Mouse (Mus musculus) stomach, embryonic 15.5 days (tissue): ENCODE results near the gene Bcl9. TPM values are rescaled to one million over a fixed set of nuclear protein-coding genes. Genes with fewer than 3 reads are reported as not detected.
A peak's percentile ranks its signal among the peaks of the same experiment; 100 is the strongest.

Source experiments
- ATAC-seq: fragments of 200-750 bp; cut with Nextera tagmentation; 2 replicates; pipeline ENCODE4 v1.8.0; 2017; ENCODE audit warnings: low read depth, moderate number of reproducible peaks, moderate TSS enrichment; ENCODE audit not compliant: insufficient read depth, low FRiP score
- H3K27ac ChIP-seq: fragments of 300-500 bp; sonication (generic); 2 replicates; pipeline ENCODE4 v1.5.1; 2015; ENCODE audit warnings: mild to moderate bottlenecking, inconsistent platforms
- H3K27me3 ChIP-seq: fragments of 300-500 bp; sonication (generic); replicated peaks from 2 replicates; pipeline ENCODE4 v1.6.1; 2015; ENCODE audit warnings: inconsistent platforms
- H3K36me3 ChIP-seq: fragments of 300-500 bp; sonication (generic); 2 replicates; pipeline ENCODE4 v1.6.1; 2015; ENCODE audit warnings: inconsistent platforms
- H3K4me1 ChIP-seq: fragments of 300-500 bp; sonication (generic); 2 replicates; pipeline ENCODE4 v1.6.1; 2015; ENCODE audit warnings: inconsistent platforms
- H3K4me2 ChIP-seq: fragments of 300-500 bp; sonication (generic); 2 replicates; pipeline ENCODE4 v1.6.1; 2015; ENCODE audit warnings: mild to moderate bottlenecking, inconsistent platforms
- H3K4me3 ChIP-seq: fragments of 300-500 bp; sonication (generic); replicated peaks from 2 replicates; pipeline ENCODE4 v1.5.1; 2015; ENCODE audit warnings: inconsistent platforms
- H3K9ac ChIP-seq: fragments of 300-500 bp; sonication (generic); 2 replicates; pipeline ENCODE4 v1.6.1; 2015; ENCODE audit warnings: inconsistent platforms
- H3K9me3 ChIP-seq: fragments of 300-500 bp; sonication (generic); 2 replicates; pipeline ENCODE4 v1.6.1; 2016; ENCODE audit warnings: inconsistent platforms
- WGBS: fragments of 180-500 bp; shearing (Covaris S2); methylation state at CpG from one replicate; pipeline ENCODE4 v1.1.7; 2015; 5-methylcytosine and 5-hydroxymethylcytosine counted together
- polyA plus RNA-seq: library from polyadenylated mRNA; unstranded; fragments of >200 nt; fragmentation: Nextera tagmentation; extraction: Ambion mirVana; gene quantifications from 2 replicates; pipeline ENCODE4 v1.2.1, GENCODE M21; 2015

Gene Bcl9
- polyA plus RNA-seq, 1 experiment from 2014 or later: 50.0 TPM

DNA sequence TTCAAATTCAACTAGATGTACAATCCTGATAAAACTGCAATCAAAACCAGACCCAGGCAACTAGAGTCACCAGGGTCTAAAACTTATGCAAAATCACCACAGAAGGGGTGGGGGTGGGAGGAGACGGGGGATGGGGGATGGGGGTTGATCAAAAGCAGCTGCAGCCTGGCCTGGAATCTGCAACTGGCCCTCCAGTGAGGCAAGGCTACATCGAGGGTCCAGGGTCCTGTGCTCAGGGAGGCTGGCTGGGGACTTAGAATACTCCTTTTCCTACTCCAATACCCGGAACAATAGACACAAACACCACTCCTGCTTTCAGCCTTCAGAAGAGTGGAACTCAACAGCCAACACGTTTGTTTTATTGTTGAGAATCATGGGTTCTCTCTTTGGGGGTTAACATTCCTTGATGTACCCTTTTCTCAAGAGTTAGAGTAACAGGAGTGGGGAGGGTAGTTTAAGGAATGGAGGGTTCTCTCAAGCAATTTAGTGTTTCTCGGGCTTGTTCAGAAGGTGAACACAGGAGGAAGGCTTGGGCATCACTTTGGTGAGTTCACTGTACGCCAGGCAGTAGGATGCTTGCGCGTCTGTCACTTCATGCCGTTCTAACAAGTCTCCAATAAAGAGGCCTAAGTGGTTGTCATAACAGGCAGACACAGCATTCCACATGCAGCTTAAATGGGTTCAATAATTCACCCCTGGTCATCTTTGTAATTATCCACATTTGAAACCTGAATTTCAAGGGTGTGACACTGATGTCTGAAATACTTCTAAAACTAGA is 43.7 kb downstream of the Bcl9 start:
- Histone ChIP-seq H3K27ac (peak overlapping the region; percentile 37), H3K4me2 (no peak overlapping the region), H3K27me3 (no peaks in the 10 kb centered on the region), H3K36me3 (no peaks in the 10 kb centered on the region; the same call in 1 of the 2 replicates), H3K4me1 (peaks cover 24% of the 10 kb centered on the region), H3K9me3 (no peaks in the 10 kb centered on the region), H3K9ac (no peak overlapping the region), H3K4me3 (no peak overlapping the region)
- no peak for ATAC-seq
- WGBS: 45% methylated on average over 9 of the region's 9 CpGs

DNA sequence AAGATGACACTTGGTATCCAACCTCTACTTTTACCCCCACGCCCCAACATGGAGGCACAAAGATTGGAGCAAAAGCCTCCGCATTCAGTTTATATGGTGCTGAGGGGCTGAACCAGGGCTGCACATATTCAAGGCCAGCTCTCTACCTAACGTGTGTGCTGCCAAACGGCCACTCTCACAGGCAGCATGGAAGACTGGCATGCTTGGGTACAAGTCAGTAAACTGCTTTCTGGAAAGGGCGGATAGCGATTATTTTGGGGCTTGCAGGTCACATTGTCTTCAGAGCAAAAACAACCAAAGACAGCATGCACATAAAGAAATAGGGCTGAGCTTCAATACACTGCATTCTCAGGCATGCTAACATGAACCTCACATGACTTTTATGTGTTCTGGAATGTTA is 44.8 kb downstream of the Bcl9 start:
- Histone ChIP-seq H3K4me1 (peaks cover 24% of the 10 kb centered on the region), H3K36me3 (no peaks in the 10 kb centered on the region), H3K9ac (no peak overlapping the region), H3K4me3 (no peak overlapping the region), H3K9me3 (no peaks in the 10 kb centered on the region), H3K27ac (no peak overlapping the region), H3K4me2 (no peak overlapping the region), H3K27me3 (no peaks in the 10 kb centered on the region)
- ATAC-seq: no peak
- WGBS: 82% methylated on average over 6 of the region's 6 CpGs

DNA sequence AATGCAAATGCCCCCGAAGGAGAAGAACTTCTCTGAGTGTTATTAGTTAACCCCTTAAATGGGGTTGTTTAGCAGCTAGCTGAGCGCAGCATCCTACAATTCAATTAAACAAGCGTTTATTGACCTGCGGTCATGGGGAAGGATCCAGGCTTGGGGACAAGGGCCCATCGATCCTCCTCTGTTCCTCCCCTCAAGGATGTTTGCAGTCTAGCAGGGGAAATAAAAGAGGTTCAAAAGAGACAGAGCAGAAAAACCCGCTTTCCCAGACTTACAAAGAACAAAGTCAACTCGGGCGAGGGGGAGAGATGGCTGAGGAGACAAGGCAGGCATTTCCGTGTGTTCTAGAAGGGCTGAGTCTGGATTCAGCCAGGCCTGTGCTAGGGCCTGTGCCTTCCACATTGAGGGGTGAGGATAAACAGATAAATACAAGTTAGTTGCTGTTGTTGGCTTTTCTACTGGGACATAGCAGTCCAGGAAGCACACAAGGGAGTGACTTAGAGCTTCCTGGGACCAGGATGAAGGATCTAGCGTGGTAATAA is 55.0 kb downstream of the Bcl9 start:
- no peaks in the 10 kb centered on the region for H3K27me3 ChIP-seq
- no peaks in the 10 kb centered on the region for H3K4me1 ChIP-seq
- H3K9me3 ChIP-seq: no peaks in the 10 kb centered on the region
- no peak overlapping the region for H3K4me3 ChIP-seq
- peak overlapping the region; percentile 53 for H3K27ac ChIP-seq
- no peak overlapping the region for H3K9ac ChIP-seq
- H3K4me2 ChIP-seq: no peak overlapping the region
- H3K36me3 ChIP-seq: no peaks in the 10 kb centered on the region
- 65% methylated on average over 10 of the region's 10 CpGs for WGBS
- peak; percentile 58; the same call in 1 of the 2 replicates for ATAC-seq

DNA sequence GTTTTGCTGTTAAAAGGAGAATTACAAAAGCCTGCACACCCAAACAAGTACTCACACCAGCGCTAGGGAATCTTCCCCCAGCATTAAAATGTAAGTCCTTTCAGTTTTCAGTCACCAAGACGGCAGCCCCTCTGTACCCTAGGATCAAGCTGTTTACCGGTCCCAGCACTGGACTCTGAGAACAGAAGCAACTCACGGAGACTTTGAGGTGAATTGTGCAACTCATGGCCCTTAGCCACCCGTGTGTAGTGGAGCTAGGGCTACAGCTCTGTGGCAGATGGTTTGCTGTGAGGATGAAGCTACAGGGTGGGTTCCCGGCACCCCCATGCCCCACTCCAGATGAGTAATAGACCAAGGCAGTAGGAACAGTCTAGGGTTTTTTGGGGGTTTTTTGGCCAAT is 55.9 kb downstream of the Bcl9 start:
- no peak overlapping the region for H3K9ac ChIP-seq
- WGBS: 60% methylated on average over 6 of the region's 6 CpGs
- H3K4me1 ChIP-seq: no peaks in the 10 kb centered on the region
- H3K27ac ChIP-seq: no peak overlapping the region
- no peaks in the 10 kb centered on the region for H3K27me3 ChIP-seq
- no peaks in the 10 kb centered on the region for H3K36me3 ChIP-seq
- H3K4me3 ChIP-seq: no peak overlapping the region
- H3K4me2 ChIP-seq: no peak overlapping the region
- ATAC-seq: no peak
- no peaks in the 10 kb centered on the region for H3K9me3 ChIP-seq

DNA sequence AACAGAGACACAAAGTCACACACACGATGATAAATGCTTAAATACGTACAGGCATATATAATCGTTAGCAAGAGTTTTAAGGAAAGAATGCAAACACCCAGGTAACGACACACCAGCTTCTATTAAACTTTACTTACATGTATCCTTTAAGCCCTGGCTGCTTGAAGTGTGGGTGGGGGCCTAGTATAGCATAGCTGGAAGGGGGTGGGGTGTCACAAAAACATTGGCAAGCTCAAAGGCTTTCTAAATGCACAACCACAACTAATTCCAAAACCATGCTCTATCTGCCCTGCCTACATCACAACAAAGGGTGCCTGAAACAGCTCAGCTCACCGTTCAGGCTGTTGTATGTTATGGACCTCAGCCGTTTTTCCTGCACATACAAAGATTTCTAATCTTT is 57.9 kb downstream of the Bcl9 start:
- no peaks in the 10 kb centered on the region for H3K36me3 ChIP-seq
- H3K9ac ChIP-seq: no peak overlapping the region
- 83% methylated on average over 6 of the region's 6 CpGs for WGBS
- H3K9me3 ChIP-seq: no peaks in the 10 kb centered on the region
- no peak for ATAC-seq
- H3K4me1 ChIP-seq: no peaks in the 10 kb centered on the region
- H3K4me2 ChIP-seq: no peak overlapping the region
- no peaks in the 10 kb centered on the region for H3K27me3 ChIP-seq
- H3K27ac ChIP-seq: no peak overlapping the region
- no peak overlapping the region for H3K4me3 ChIP-seq

DNA sequence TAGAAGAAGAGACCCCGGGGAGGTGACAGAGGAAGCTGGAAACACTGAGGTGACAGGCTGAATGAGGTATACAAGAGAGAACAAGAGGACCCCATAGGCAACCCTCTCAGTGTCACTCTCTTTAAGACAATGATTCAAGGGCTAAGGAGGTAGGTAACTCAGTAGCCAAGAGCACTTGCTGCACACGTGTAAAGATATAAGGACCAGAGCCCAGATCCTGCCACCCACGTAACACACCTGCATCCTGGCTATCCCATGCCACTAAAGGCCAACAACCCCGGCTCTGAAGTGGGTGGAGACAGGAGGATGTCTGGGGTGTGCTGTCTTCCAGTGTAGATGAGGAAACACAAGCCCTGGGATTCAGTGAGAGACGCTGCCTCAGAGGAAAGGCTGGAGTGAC is 58.4 kb downstream of the Bcl9 start:
- ATAC-seq: no peak
- H3K27ac ChIP-seq: no peak overlapping the region

DNA sequence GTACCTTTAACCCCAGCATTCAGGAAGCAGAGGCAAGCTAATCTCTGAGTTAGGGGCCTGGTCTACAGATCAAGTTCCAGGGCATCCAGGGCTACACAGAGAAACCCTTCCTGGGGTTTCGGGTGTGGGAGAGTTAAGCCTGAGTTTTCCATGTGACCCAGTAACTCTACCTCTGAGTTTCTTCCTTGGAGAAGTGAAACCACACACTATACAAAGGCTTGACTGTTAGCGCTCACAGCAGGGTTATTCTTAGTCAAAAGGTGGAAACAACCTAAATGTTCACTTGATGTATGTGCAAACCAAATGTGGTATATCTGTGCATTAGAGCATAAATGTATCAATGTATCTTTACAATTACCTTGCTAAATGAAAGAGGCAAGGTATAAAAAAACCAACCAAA is 59.2 kb downstream of the Bcl9 start:
- WGBS: 84% methylated on average over 2 of the region's 2 CpGs
- Histone ChIP-seq H3K4me3 (no peak overlapping the region), H3K27me3 (no peaks in the 10 kb centered on the region), H3K9ac (no peak overlapping the region), H3K4me1 (no peaks in the 10 kb centered on the region), H3K9me3 (no peaks in the 10 kb centered on the region), H3K27ac (no peak overlapping the region), H3K36me3 (no peaks in the 10 kb centered on the region), H3K4me2 (no peak overlapping the region)
- no peak for ATAC-seq

More for the DNA sequence above, 58.4 kb downstream of the Bcl9 start:
- Histone ChIP-seq H3K27me3 (no peaks in the 10 kb centered on the region), H3K9me3 (no peaks in the 10 kb centered on the region), H3K4me1 (no peaks in the 10 kb centered on the region), H3K36me3 (no peaks in the 10 kb centered on the region), H3K9ac (no peak overlapping the region), H3K4me3 (no peak overlapping the region), H3K4me2 (no peak overlapping the region)
- 86% methylated on average over 5 of the region's 5 CpGs for WGBS

DNA sequence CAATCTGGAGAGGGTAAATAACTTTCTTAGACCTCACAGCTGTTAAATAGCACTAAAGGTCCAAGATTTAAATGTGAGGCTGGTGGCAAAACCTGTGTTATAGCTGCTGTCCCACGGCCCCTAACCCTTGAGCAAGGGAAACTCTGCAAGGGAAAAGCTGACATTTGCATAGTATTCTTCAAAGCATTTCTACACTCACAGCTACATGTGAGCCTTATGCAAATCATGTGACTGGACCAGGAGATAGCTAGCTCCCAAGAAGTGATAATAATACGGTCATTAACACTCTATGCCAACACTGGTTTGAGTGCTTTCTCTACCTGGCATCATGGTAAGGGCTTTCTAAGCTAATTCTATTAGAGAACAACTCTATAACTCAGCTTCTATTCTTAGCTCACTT is 60.3 kb downstream of the Bcl9 start:
- Histone ChIP-seq H3K9ac (no peak overlapping the region), H3K36me3 (no peaks in the 10 kb centered on the region), H3K27me3 (no peaks in the 10 kb centered on the region), H3K9me3 (no peaks in the 10 kb centered on the region), H3K4me3 (no peak overlapping the region), H3K4me2 (no peak overlapping the region), H3K4me1 (no peaks in the 10 kb centered on the region), H3K27ac (no peak overlapping the region)
- ATAC-seq: no peak
- 76% methylated on average over 2 of the region's 2 CpGs for WGBS

DNA sequence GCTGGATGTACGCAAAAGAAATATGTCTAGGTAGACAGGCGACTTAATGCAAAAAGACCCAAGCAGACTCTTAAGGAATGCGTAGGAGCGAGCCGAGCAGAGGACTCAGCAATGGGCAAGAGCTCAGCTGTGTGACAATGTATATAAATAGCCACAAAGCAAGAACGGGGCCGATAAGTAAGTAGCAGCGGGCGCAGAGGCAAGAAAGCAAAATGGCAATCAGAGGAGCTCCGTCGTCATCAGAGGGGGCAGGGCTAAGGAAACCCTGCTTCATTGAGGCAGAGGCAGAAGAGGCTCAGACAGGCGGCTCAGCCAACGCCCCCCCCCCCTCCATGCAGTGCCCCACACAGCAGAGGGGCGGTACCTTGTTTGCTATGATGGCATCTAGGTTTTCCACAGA is 62.9 kb downstream of the Bcl9 start:
- H3K9me3 ChIP-seq: no peaks in the 10 kb centered on the region
- H3K4me3 ChIP-seq: no peak overlapping the region
- H3K36me3 ChIP-seq: no peaks in the 10 kb centered on the region
- H3K4me1 ChIP-seq: no peaks in the 10 kb centered on the region
- WGBS: 85% methylated on average over 14 of the region's 14 CpGs
- H3K27ac ChIP-seq: no peak overlapping the region
- no peak for ATAC-seq
- H3K4me2 ChIP-seq: no peak overlapping the region
- no peak overlapping the region for H3K9ac ChIP-seq
- no peaks in the 10 kb centered on the region for H3K27me3 ChIP-seq

DNA sequence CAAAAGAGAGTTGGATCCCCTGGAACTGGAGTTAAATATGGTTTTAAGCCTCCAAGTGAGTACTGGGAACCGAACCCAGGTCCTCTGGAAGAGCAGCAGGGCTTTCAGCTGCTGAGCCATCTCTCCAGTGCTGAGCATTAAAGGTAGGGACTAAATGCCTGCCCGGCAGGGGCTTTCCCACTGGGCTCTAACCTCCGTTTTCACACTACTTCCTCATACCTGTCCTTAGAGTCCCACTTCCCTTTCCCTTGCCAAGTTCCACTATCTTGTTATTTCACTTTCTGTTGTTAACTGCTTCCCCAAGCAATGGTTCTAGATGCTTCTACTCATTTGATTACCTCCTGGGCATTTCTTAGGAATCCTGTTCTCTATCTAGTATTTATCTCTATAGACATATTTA is 65.4 kb downstream of the Bcl9 start:
- 69% methylated on average over 3 of the region's 3 CpGs for WGBS
- Histone ChIP-seq H3K4me1 (peaks cover 12% of the 10 kb centered on the region; the same call in 1 of the 2 replicates), H3K27me3 (no peaks in the 10 kb centered on the region), H3K9me3 (no peaks in the 10 kb centered on the region), H3K36me3 (no peaks in the 10 kb centered on the region), H3K4me2 (no peak overlapping the region), H3K9ac (no peak overlapping the region), H3K4me3 (no peak overlapping the region), H3K27ac (no peak overlapping the region)
- no peak for ATAC-seq

DNA sequence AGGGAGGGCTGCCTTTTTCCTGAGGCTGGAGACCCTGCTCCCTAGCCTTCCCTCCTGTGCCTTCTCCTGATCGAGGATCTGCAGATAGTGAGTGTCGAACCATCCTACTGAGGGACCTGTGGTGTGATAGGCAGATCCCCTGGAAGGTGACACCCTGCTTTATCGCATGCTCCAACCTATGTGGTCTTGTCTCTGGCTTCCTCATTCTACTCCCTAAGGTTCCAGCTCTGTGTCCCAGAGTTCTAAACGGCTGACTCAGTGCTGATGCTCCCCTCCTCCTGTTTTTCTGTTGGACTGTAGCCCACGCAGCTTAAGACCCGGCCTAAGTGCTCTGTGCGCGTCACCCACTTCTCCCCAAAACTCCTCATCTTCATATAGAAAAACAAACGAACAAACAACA is 65.9 kb downstream of the Bcl9 start:
- H3K36me3 ChIP-seq: no peaks in the 10 kb centered on the region
- H3K4me2 ChIP-seq: no peak overlapping the region
- ATAC-seq: no peak
- H3K27ac ChIP-seq: no peak overlapping the region
- no peak overlapping the region for H3K9ac ChIP-seq
- H3K9me3 ChIP-seq: no peaks in the 10 kb centered on the region
- H3K4me3 ChIP-seq: no peak overlapping the region
- 78% methylated on average over 9 of the region's 9 CpGs for WGBS
- H3K27me3 ChIP-seq: no peaks in the 10 kb centered on the region
- peaks cover 12% of the 10 kb centered on the region; the same call in 1 of the 2 replicates for H3K4me1 ChIP-seq

DNA sequence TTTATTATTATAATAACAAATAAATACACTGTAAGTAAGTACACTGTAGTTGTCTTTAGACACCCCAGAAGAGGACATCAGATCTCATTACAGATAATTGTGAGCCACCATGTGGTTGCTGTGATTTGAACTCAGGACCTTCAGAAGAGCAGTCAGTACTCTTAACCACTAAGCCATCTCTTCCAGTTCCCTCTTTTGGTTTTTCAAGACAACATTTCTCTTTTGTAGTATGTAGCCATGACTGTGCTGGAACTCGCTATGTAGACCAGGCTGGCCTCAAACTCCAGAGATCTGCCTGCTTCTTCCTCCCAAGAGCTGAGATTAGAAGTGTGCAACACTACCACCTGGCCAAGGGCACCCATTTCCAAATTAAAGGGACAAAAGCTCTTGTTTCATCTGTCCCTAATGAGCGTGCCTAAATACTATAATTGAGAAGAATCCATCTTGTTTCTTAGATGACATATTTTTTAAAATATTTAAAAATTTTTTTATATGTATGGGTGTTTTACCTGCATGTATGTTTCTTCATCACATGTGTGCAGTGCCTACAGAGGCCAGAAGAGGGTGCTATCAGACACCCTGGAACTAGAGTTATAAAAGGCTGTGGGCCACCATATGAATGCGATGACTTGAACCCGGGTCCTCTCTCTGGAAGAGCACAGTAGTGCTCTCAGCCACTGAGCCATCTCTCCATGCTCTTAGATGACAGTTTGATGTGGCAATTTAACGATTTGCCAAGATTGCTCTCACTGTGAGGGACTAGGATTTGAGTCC is 66.9 kb downstream of the Bcl9 start:
- Histone ChIP-seq H3K4me3 (no peak overlapping the region), H3K27me3 (no peaks in the 10 kb centered on the region), H3K4me2 (no peak overlapping the region), H3K9me3 (no peaks in the 10 kb centered on the region), H3K4me1 (peaks cover 17% of the 10 kb centered on the region; the same call in 1 of the 2 replicates), H3K36me3 (no peaks in the 10 kb centered on the region), H3K27ac (no peak overlapping the region), H3K9ac (no peak overlapping the region)
- no peak for ATAC-seq
- WGBS: 94% methylated on average over 5 of the region's 5 CpGs
